Mouse (Mus musculus) thymus, postnatal 14 days (tissue): ENCODE measurements around the gene Bend7.

Experiments used
- DNase-seq: peaks from one replicate; pipeline ENCODE4 v3.0.0; 2021

The Bend7 gene

DNA sequence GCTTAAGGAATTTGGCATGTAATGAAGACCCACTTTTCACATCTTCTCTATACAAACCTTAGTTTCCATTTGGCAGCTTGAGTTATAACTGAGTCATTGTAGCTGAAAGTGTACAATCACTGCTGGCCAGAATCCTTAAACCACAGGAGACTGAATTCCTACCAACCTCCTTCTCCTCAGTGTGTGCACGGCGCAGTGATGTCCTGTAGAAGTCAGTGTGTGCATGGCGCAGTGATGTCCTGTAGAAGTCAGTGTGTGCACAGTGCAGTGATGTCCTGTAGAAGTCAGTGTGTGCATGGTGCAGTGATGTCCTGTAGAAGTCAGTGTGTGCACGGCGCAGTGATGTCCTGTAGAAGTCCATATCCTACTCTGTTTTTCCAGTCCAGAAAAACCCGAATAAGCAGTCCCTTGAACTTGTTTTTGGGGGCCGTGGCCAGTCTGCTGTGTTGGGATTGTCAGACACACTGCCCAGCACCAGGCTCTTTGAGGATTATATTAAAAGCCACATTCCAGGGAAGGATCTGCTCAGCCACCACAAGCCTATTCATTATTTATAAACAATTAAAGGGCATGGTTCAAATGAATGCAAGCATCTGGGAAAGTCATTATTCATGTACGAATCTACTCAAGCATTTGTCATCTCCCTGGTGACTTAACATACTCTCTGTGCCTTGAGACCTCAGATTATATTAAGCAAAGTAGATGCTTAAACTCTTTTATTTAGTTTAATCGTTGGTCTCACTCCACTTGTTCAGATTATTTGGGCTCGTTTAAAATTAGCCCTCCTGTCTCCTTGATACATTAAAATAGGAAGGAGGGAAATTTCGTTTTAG, 65.4 kb downstream of the Bend7 start:
- no peak for DNase-seq

DNA sequence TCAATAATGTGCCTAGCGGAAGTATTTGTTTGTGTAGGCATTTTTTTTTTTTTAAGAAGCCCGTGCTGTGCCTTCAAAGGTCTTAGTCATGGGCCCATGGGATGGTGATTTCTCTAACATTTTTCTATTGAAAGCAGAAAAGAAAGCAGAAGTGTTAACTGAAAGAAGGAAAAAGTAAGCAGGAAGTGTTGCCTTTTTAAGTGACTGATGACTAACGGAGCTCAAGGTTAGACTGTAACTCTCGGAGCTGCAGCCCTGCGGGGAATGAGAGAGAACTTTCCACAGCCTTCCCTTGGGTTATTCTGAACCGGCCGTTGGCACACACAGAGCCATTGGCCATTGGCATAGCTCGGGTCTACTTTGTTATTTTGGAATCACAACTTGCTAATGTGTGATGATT, 66.4 kb downstream of the Bend7 start:
- DNase-seq: no peak

DNA sequence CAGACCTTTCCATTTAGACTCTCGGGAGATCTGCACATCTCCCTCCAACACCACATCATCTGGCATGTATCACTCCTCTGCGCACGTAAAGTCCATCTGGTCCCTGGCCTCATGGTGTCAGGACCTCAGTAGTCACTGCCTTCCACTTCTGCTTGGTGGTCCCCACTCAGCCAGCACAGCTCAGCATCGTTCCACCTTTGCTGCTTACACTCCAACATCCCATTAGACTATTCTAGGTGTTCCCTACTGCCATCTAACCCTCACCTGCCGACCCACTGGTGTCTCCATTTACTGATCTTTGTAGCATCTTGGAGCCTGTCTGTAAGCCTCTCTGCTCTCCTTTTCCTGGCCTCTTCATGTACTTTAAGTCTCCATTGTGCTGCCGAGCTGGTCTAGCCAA, 67.4 kb downstream of the Bend7 start:
- no peak for DNase-seq

DNA sequence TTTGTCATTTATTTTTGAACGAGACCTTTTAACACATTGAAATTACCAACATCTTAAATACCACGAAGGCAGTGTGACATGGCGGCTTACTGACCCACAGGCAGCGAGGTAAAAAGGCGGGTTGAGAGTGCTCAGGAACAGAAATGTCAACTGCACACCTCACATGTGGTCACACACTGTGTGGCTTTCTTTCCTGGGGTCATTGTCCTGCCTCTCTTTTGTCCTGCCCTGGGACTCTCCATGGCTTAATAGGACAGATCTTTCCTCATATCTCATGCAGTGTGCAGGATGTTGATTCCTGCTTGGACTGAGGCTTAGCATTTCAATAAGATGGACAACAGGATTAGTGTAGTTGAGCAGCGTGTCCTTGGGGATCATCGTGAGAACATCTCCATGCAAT, 69.6 kb downstream of the Bend7 start:
- no peak for DNase-seq

DNA sequence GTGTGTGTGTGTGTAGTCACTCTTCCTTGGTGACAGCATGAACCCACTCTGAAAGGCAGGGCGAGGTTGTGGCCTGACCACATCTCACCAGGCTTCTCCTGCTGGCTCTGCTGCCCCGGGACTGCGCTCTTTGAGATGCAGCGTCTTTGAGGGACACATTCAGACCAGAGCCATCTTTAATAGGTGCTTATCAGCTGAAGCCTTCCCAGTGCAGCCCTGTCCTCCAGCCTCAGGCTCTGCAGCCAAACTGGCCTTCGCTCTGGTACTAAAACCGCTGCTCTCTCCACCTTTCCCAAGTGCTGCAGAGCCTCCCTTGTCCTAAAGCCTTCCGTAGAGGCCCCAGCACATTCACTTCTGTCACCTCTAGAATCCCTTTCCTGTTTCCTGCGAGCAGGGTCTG, 74.0 kb downstream of the Bend7 start:
- DNase-seq: no peak

DNA sequence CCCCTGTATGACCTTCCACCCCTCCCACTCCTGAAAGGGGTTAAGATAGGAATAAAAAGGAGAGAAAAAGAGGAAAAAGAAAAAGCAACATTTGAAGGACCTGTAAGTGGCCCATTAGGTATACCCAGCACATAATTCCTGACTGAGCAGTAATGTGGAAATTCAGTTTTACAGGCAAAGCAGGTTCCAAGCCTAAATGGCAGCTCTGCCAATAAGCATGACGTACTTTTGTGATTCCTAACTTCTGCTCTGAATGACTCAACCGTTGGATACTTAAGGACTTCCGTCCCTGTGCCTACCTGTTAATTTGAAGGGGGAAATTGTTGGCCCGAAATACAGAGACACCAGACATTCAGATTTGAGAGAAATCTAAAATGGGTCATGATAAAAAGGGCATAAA, 74.9 kb downstream of the Bend7 start:
- no peak for DNase-seq

DNA sequence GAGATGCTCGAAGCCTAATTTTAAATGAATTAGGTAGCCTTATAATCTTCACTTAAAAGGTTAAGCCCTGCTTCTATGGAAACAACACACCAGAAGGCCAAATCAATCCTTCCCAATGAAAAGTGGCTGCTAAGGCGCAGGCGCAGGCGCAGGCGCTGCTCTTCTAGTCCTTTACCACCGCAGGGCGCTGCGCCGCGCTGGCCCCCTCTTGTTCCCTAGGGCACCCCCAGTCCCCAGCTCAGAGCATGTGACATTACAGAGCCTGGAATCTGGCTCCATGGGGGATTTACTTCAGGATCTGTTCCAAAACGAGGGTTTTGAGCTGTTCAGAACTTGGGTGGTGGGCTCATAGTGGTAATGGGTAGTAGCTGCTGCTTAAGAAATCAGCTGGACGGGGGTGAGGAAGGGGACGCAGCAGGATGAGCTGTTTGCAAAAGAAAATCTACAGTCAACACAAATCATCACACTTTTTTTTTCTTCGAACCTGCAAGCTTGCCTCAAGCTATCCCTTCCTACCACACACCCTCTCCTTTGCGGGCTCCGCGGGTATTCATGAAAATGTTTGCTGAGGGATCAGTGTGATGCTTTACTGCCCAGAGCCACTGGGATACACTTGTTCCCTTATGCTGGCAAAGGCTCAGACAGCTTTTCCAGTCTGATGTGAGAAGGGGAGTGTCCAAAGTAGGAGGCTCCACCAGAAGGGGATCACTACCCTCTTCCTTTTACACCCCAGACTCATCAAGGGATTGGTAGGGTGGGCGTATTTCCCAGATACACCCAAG, 85.0 kb downstream of the Bend7 start:
- DNase-seq: no peak

DNA sequence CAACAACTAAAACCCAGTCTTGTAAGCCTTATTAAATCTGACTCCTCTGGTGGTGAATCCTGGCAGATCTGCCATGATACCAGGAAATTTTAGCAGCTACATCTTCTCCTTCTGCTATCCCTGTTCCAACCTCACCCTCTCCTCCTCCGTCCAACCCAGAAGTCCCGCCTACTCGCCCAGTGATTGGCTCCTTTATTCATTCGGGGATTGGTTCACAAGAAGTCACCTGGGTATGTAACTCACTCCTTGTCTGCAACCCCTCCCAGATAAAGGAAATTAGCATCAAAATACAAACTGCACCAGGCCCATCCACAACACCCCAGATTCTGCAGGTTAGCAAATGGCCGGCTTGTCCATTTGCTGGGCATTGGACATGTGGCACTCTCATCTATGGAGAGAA, 98.7 kb downstream of the Bend7 start:
- no peak for DNase-seq

DNA sequence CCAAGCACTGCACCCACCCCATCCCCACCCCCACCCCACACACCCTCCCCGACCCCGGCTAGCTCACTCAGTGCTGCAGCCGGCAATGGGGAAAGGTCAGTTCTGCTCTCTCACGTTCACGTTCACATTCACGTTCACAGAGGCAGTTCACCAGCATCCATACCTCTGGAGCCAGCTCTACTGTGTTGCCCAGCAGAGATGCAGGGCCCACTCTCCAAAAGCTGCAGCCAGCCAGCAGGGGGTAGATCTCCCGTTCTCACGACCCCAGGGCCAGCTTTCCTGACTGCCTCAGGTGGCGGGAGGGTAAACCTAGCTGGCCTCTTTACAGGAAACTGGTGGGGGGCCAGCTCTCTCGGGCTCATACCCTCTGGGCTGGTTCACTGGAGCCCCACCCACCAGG, 100.0 kb downstream of the Bend7 start:
- no peak for DNase-seq

DNA sequence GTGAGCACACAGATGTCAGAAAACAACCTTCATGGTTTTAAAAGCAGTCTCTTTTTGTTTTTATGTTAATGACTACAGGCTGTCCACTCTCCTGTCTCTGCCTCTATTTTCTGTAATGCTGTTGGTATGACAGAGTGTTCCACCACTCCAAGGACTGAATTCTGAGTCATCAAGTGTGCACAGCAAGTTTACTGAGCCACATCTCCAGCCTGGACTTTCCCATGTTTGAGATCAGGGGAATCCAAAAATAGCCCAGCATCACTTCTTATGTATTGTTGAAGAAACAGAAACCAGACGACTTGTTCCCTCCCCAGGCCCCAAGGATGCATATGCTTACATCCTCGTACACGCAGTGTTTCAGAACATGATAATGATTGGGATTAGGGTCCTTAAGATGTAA, 102.6 kb downstream of the Bend7 start:
- no peak for DNase-seq

DNA sequence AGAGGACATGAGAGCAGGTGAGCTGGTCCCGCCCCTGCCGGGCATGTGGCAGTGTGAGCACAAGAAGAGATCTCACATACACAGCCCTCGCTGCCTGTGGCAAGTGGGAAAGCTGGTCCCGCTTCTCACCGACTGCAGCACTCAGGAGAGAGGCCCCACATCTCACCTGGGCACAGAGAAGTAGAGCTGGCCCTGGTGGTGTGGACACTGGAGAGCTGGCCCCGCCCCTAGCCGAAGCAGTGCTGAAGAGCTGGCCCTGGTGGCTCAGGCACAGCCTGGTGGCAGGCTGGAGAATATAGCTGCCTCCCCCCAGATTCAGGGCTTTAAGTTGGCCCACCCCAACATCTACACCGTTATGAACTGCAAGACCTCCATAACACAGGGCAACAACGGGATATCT, 106.4 kb downstream of the Bend7 start:
- DNase-seq: no peak

DNA sequence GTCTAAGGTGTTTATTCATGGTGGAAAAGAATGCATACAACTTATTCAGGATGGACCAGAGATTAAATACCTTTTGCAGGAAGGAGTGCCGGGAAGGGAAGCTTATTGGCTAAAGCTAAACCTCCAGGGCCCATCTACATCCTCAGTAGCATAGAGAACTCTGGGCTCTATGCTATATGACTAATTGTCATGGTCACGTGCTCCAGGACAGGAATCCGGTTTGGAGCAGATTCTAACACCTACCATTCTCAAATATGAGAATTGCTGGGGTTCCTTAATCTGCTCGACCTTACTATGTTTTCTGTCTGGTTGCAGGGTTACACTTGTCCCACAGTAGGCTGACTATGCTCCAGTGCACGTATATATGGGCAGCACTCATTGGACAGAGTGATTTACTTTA, 110.4 kb downstream of the Bend7 start:
- DNase-seq: no peak

DNA sequence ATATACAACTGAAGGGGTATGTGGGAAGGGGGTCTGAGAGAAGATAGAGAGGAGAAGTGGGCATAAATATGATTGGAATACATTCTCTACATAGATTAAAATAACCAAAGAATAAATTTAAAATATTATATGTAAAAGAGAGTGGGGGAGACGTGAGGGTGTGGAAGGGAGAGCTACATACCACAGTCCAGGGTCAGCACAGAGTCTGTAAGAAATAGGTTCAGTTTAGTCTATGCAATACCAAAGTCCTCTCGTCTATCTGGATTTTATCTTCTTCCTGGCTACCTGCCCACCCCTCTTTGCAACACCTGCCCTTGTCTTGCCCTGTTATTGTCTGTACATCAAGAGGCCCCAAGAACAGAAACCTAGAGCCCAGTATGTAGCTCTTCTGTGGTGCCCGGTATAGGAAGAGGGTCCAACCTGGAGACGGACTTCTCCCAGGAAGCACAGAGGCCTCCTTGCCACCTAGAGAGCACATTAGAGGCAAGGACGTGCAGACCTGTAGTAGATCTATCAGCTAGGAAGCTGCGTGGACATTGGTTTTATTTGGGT, 110.9 kb downstream of the Bend7 start:
- DNase-seq: no peak

DNA sequence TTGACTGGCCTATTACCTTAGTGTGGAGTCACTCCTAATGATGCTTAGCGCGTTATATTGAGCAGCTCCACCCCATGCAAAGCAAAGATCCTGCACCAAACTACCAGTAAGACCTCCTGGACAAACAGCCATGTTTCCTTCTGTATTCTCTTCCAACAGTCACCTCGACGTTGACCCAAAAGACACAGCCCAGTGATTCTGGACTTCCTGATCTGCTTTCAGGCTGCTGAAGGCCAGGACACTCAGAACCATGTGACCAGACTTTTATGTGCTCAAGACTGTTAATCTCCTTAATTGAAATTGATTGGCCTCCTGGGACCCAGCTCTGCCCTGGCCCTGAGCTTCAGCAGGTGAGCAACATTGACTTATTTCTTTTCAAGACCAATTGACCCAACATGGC, 111.4 kb downstream of the Bend7 start:
- DNase-seq: no peak

DNA sequence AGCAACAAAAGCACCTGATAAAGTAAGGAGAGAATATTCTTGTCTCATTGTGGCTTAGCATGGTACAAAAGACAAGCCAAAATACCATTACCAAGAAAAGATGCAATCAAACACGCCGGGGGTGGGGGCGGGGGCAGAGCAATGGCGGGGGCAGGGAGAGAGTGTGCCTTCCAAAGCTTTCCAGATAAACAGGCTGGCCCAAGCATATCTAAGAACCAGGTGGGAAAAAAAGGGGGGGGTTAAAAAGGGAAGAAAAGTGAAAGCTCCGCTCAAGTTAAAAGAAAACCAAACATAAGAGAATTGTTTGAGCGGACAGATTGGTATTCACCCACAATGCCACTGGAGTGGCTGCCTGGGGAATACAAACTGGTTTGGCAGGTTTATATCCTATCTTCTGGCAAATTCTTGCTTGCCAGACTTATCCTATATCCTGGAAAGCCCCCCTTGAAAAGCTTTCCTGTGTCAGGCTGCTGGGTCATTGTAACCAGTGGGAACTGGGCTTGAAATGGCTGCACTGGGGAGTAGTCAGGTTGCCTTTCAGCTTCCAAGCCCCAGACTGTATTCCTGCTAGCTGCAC, 111.9 kb downstream of the Bend7 start:
- no peak for DNase-seq

DNA sequence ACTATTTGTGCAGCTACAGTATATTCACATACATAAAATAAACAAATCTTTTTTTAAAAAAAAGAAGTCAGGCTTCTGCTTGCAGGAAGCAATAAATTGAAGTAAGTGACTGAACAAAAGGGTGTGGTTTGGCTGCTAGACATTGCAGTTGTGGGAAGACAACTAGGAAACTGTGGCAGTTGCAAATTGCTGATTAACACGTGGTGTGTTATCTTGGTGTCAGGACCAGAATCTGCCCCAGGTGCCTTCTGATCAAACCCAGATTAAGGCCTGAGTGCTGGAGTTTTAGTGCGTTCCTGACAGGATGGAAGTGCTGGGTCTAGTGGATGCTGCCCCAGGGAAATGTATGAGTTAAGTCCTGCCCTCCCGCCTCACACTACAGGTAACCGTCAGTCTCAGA, 113.9 kb downstream of the Bend7 start:
- DNase-seq: no peak

DNA sequence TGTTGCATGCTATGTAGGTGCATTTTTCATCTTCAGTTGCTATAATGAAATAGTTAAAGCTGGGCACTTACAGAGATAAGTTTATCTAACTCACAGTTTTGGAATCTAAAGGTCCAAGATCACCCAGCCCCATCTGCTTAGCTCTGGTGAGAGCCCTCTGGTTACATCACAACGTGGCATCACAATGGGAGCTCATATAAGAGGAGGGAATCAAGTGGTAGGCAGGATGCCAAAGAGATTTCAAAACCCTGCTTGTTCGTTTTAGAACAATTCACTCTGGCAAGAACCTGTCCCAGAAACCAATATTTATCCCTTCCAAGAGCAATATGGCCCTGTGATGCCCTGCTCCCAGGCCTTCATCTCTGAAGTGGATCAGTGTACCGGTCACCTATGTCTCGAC, 114.5 kb downstream of the Bend7 start:
- no peak for DNase-seq

DNA sequence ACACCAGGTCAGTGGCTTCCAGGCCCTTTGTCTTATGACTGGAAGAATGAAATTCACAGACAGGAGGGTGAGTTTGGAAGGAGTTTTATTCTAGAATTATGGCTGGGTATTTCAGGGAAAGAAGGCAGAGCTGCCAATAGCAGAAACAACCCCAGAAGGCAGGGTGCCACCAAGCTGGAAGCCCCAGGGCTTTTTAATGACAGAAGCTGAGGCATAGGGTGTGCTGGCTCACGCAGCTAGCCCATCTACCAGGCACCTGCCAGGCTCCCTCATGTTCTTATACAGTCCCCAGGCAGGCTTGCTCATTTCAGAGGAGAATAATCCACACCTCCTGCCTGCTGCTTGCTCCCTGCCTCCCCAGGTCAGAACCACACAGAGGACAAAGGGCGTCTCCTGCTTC, 131.8 kb downstream of the Bend7 start:
- DNase-seq: no peak
